Mouse (Mus musculus): ENCODE data around the gene Tulp3.

Tulp3 gene

DNA sequence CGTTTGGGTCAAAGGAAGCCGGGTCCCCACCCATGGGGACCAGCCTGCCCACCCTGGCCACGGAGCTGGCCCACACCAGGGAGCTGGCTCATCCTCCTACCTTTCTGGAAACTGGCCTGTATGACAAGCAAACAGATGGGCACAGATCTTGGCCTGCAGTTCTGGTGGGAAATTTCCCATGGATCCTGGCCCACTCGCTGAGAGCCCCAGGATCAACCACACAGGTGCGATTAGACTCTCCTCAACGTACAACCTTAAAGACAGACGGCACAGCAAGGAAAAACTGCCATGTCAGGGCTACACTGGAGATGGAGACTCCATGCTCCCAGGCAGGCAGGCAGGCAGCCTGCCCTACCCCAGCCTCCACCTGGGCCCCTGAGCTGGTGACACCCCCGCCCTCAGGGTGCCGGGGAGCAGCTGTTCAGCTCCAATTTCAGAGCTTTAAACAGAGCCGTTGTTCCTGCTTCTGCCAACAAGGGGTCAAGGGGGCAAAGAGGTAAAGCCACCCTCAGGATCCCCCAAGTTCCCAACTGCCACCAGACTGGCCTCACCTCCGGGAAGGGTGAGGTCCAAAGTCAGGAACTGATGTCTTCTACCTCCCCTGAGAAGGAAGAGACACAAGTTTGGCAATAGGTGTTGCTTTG, 58.8 kb downstream of the Tulp3 start:
- DNase-seq (ENCODE audit: low spot score): no peak

GRCm38 (mm10) chr6:128295876-128296749, 59.5 kb downstream of the Tulp3 start:
- DNase-seq (ENCODE audit: low spot score): no peak

DNA sequence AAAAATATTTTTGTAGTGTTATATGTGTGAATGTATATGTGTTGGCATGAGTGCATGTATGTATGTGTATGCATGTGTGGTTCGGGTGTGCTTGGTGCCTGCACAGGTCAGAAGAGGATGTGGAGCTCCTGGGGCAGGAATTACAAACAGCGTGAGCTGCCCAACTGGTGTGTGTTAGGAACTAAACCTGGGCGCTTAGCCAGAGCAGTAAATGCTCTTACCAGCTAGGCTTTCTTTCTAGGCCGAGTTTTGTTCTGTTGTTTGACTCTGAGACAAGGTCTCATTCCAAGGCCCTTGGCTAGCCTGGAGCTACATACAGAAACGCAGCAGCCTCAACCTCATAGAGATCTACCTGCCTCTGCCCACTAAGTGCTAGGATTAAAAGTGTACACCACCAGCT, 64.4 kb downstream of the Tulp3 start:
- no peak for DNase-seq (ENCODE audit: low spot score)

DNA sequence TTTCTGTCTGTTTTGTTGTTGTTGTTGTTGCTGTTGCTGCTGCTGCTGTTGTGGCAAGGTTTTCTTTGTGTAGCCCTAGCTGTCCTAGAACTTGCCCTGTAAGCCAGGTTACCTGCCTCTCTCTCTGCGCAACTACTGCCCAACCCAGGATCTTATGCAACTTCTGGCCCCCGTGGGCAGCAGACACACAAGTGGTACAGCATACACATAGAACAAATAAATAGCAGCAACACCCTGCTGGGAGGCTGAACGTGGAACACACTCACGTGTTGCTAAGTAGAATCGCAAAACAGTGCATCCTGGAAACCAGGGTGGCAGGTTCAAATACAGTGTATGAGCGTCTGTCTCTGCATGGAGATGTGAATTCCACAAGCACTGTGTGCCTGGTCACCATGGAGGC, 67.0 kb downstream of the Tulp3 start:
- no peak for DNase-seq (ENCODE audit: low spot score)

GRCm38 (mm10) chr6:128285792-128286430, 69.7 kb downstream of the Tulp3 start:
- no peak for DNase-seq (ENCODE audit: low spot score)

GRCm38 (mm10) chr6:128282126-128282525, 73.5 kb downstream of the Tulp3 start:
- DNase-seq (ENCODE audit: low spot score): no peak

DNA sequence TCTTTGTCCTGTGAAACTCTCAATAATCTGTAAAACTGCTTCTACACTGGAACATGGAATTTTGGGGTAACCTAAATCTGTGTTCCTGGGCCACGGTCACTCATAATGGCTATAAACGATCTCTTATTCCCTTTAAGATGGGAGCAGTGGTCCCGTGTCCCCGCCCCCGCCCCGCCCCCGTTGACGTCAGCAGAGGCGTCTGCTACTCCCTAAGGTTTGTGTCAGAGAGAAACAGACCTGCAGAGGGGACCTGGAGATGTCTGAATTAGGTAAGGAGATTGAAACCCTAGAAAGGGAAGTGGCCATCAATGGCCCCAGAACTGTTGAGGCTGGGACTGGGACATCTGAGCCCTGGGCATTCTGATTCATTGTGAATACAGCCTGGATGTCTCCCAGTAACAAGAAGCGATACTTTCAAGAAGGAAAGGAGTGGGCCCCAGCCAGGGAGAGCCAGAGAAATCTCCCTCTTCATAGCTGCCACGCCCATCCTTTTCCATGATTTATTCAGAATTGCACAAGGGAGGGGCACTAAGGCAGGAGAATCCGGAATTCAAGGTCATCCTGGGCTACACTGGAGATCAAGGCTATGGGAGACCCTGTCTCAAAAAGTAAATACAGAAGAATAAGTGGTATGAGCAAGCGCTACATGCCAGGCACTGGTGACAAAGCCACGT, 75.0 kb downstream of the Tulp3 start:
- no peak for DNase-seq (ENCODE audit: low spot score)

- no peak for DNase-seq (ENCODE audit: low spot score)
These were observed 76.0 kb downstream of the Tulp3 start for GRCm38 (mm10) chr6:128279608-128280007.

DNA sequence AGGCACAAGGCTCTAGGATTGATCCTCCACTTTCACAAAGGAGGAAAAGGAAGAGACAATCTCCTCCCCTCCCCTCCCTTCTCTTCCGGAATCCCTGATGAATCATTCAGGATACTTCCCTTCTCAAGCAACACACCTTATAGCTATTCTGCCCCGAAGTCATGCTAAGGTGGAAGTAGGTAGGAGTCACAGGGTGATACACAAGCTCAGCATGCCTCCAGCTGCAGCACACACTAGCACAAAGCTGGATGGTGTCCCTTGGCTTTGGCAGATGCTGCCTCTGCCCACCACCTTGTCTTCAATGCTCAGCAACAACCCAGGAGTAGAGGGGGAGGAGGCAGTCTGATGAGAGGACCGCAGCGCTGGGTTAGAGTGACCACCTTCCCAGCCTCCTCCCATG, 76.6 kb downstream of the Tulp3 start:
- DNase-seq (ENCODE audit: low spot score): no peak

DNA sequence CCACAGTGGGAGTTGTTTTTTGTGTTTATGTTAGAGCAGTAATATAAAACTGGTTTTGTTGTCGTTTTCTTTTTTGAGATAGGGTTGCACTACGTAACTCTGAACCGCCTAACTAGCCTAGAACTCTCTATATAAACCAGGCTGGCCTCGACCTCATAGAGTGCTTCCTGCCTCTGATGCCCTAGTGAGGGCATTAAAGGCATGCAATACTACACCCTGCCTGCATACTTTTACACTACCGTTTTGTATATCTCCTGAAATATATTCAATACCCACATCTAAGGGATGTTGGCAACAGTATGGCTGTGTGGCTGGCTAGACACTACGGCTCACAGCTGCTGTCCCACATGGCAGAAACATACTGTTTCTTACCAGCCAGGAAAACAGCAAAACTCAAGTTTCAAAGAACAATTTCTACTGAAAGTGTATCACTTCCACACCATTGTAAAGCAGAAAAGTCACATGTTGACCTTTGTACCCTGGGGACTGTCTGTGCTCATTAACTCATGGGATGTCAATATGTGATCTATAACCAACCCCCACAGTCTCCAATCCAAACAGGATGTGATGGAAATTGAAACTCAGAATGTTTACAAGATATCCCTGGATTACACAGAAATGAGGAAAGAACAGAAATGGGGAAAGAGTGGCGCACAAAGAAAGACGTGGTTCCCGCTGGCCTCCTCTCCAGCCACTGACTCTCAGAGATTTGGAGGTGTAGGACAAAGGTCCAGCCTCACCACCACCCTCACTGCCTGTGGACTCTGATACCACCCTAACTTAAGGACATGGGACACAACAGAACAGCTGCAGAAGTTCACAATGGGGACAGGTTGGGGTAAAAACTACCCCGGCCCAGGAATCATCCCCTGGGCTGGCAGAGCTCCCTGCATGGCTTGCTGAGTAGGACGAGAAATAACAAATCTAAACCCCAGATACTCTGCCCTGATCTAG, 78.2 kb downstream of the Tulp3 start:
- no peak for DNase-seq (ENCODE audit: low spot score)

- DNase-seq (ENCODE audit: low spot score): no peak
These were observed 79.3 kb downstream of the Tulp3 start for GRCm38 (mm10) chr6:128276349-128276748.

DNA sequence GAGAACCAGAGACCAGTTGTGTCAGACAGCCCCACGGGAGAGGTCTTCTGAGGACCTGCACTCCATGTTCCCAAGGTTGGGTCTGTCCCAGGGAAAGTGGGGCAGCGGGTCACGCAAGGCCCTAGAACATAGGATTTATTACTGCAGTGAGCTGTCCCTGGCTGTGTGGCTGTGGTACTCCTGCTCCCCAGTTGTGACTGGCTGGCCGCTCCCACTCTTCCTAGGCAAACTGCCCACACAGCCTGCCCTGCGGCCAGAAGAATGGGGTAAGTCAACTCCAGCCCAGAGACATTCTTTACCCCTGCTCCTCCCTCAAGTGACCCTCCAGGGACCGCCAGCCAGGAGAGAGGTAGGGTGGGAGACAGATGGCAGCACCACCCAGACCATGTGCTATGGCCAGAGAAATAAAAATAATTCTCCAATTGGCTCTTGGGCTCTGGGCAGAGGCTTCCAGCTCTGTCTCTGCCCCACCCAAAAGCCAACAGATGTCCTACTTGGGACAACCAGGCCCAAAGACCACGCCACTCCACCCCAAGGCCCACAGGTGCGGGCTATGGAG, 80.1 kb downstream of the Tulp3 start:
- DNase-seq (ENCODE audit: low spot score): no peak

GRCm38 (mm10) chr6:128273507-128273906, 82.1 kb downstream of the Tulp3 start:
- DNase-seq (ENCODE audit: low spot score): no peak

- no peak for DNase-seq (ENCODE audit: low spot score)
These were observed 82.9 kb downstream of the Tulp3 start for GRCm38 (mm10) chr6:128272754-128273153.

Data from left cerebral cortex, adult 11 months (tissue).